Mouse (Mus musculus) megakaryocyte progenitor cell, adult 5-6 weeks (primary cell): ENCODE results near the gene Gbx1. TPM values are rescaled to one million over a fixed set of nuclear protein-coding genes. Genes with fewer than 3 reads are reported as not detected.

Experiments used
- ATAC-seq: replicated peaks from 2 replicates; pipeline ENCODE4 v1.8.0; 2016; ENCODE audit warnings: mild to moderate bottlenecking, moderate TSS enrichment, inconsistent platforms; ENCODE audit not compliant: poor library complexity
- total RNA-seq, 2 experiments: library from RNA; stranded (forward) in 1 of 2; stranded (reverse) in 1 of 2; fragments of 157-497, 149-512 nt in 1 of 2; fragments of 200-1000 nt in 1 of 2; gene quantifications; 2 replicates each; pipeline versions ENCODE4 v1.2.3 to v1.2.4; 2015 to 2017

Gbx1 gene
- total RNA-seq, 2 experiments from 2014 or later: not detected

DNA sequence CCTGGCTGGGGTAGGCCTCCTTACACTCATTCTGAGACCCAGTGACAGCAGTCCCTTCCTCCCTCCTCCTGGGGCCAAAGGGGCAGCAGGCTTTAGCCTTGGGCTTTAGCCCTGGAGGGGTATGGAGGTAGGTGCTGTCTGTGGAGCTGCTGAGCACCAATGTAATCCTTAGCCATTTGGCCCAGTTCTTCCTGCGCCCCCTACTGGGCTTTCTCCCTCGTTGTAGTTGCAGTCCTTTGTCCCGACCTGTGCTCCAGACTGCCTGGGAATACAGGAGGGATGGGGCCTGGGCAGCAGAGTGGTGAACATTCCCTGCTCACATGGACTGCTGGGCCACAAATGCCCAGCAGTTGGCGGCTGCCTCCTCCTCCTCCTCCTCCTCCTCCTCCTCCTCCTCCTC is 45.4 kb downstream of the Gbx1 start:
- peak; percentile 45 for ATAC-seq

DNA sequence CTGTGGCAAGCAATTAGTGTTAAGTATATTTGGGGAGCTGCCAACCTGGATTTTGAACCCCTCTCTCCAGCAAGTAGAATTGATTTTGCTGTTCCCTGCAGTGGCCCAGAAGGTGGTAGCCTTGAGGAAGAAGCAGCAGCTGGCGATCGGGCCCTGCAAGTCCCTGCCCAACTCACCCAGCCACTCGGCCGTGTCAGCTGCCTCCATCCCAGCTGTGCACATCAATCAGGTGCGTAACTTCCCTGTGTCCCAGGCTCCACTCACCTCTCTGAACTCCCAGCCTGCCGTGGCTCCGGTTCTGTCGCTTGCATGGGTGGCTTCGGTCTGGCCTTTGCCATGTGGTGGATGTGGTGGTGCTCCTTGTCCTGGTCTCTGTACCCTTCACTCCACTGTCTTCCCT is 49.1 kb downstream of the Gbx1 start:
- ATAC-seq: no peak

DNA sequence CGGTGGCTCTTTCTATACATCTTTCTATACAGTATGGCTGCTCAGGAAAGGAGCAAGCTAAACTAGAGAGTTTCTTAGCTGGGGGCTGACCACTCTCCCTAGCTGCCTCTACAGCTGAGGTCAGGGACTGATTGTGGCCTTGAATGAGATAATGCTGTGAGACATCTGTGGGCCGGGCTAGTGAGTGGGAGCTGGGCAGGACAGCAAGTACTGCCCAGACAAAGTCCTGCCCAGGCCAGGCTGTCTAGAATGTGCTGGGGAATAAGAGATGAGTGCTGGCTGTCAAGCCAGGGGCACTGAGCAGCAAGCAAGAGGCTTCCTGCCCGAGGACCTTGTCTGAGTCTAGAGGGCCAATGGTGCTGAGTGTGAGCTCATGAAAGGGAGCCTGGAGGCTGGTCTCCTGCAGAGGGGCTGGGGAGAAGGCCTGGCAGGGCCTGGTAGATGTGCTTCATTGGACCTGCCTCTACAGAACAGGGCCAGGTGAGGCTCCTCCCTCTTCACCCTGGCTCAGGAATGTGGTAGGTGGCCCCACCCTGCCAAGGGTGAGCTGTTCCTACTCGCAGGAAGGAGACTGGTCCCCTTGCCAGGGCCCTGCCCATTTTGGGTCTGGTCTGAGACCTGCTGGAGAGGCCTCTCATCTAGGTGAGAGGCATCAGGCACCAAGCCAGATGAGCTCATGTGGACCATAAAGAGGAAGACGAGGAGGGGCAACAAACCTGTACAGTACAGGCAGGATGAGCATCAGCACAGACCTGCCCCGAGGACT is 51.3 kb downstream of the Gbx1 start:
- no peak for ATAC-seq

DNA sequence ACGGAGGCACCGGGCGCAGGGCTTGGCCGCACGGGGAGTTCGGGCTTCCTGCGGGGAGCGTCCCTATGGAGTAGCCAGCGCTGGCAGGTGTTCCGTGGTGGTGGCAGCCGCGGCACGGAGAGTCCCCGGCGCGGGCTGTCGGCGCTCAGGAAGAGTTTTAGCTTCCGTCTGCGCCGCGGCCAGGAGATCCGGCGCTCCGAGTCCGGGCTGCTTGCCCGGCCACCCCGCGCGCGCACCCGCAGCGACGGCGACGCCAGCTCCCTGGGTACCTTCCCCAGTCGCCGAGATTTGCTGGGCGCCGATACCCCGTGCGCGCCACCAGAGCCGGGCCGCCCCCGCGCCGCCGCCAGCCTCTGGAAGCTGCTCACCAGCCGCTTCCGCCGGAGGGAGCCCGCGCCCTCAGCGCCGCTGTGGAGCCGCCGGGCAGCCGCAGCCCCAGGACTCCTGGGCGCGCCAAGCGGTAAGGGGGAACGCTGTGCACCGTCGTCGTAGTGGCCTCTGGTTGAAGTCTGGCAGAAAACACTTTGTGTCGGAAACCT is 52.2 kb downstream of the Gbx1 start:
- 0 out of 2 replicates have a peak, but pooled peaks have one; percentile 35 for ATAC-seq

DNA sequence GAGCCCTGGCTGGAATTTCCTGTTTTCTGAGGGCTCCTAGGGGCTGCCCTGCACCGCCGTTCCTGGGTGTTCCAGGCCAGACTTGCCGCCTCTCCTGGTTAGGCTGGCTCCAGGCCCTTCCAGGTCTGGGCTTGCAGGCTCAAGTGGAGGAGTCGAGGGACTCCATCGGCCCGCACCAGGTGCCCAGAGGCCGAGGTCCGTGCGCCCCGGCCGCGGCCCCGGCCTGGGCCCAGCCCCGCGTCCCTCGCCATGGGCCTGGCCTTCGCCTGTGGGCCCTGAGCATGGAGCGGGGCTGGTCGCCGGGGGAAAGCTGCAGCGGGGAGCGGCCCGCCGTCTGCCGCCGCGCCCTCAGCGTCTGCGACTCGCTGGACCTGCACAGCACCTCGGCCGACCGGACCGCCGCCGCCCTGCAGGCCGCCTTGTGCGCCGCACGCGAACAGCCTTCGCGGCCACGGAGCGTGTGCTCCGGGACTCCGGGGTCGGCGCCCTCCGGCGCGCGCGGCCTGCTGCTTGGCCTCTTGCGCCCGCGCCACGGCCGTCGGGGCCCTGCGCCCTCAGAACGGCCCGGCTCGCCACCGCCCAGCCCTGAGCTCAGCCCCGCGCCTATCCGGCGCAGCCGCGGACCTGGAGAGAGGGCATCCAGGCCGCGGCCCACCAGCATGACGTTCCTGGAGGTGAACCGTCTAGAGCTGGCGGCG is 52.8 kb downstream of the Gbx1 start:
- ATAC-seq: no peak

DNA sequence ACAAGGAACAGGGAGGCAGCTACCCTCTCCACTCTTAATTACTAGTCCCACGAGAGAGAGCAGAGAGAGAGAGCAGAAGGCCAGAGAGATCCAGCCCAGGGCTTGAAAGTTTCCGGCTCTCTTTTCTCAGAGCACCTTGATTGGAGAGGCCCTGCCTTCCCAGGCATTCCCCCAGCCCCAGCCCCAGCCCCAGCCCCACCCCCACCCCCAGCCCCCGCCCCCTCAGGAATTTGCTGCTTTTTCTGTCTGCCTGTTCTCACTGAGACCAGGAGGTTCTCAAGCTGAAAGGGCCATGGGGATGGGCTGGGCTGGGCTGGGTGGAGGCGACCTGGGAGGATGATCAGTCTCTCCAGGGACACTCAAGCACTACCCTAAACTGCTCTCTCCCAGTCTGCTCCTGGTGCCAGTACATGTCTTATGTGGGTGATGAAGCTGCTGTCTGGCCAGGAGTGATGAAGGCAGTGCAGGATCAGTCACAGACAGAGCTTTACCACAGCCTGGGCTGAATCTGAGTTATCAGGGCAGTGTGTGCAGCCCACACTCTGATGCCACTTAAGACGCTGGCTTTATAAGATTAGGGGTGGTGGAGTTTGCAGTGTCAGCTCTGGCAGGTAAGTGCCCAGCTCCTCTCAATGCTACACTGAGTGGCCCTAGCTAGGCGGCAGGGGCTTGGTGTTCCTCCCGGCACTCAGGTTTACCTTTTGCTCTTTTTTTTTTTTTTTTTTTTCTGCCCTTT is 54.0 kb downstream of the Gbx1 start:
- peak; percentile 53 for ATAC-seq

DNA sequence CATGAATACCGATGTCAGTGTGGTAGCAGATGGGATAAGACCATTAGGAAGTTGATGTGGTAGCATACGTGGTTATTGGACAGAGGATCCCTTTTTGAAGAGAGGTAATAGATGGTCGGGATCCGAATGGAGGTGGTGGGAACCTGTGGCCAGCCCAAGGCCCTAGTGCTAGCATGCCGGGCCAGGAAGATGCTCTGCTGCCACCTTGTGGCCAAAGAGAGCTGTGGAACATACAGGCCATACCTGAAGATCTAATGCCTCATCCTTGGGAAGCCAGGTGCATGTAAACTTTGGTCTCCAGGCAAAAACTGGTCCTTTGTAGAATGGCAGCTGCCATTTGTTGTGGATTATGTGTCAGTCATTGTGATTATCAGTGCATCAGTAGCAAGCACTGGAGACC is 56.4 kb downstream of the Gbx1 start:
- ATAC-seq: peak; percentile 83

DNA sequence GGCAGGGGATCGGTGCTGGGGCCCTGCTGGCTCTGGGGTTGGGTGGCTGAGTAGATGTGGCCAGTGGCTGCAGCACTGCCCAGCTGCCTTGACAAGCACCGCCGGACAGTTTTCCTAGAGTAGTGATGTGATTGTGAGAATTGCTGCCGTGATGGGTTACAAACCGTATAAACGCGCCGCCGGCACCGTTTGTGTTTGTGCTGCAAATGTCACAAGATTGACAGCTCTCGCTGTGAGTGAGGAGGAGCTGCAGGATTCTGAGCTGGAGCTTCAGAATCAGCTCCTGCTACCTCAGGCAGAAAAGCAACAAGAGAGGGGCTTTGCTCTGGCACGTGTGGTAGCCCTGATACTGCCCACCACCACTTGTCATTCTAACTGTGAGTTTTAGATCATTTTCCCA is 60.2 kb downstream of the Gbx1 start:
- ATAC-seq: no peak

DNA sequence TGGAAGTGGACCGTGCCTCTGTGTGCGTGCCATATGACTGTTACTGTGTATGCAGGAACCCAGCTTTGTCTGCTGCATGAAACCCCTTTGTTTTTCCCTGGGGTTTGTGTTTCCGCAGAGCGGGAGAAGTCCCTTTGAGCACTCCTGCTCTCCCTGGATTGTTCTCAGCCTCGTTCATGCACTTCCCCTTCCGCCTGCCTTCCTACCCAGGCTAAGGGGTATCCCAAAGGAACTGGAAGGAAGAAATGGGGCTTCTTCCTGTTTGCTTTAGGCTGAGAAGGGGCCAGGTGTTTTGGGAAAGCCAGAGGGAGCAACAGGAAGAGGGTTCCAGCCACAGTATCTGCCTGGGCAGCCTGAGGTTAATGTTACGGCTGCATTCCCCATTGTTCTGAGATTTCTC is 71.4 kb downstream of the Gbx1 start:
- no peak for ATAC-seq

DNA sequence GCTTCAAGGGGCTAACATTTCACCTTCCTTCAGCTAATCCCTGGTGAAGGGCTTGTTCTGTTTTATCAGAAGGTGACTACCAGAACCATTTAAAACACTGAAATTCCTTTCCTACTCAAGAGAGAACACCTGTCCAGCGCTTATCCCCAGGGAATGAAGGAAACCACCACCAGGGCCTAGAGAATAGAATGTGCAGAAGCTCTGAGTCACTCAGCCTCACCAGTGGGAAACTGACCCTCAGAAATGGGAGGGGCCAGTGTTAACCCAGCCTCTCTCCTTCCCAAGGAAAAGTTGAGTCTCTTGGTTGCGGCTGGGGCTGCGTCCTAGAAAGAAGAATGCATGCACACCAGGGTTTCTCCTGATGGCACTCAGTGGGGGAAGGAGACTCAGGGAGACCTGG is 71.9 kb downstream of the Gbx1 start:
- no peak for ATAC-seq

DNA sequence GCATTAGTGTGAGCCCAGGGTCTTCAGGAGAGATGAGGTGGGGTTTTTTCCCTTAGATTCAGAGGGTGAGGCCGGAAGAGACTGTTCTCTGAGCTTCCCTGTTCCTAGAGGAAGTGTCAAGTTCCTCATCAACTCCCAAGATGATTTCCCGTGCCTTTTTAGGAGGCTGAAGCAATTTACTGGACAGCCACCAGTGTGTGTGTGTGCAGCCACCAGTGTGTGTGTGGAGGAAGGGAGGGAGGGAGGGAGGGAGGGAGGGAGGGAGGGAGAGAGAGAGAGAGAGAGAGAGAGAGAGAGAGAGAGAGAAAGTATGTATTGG is 73.1 kb downstream of the Gbx1 start:
- ATAC-seq: no peak

DNA sequence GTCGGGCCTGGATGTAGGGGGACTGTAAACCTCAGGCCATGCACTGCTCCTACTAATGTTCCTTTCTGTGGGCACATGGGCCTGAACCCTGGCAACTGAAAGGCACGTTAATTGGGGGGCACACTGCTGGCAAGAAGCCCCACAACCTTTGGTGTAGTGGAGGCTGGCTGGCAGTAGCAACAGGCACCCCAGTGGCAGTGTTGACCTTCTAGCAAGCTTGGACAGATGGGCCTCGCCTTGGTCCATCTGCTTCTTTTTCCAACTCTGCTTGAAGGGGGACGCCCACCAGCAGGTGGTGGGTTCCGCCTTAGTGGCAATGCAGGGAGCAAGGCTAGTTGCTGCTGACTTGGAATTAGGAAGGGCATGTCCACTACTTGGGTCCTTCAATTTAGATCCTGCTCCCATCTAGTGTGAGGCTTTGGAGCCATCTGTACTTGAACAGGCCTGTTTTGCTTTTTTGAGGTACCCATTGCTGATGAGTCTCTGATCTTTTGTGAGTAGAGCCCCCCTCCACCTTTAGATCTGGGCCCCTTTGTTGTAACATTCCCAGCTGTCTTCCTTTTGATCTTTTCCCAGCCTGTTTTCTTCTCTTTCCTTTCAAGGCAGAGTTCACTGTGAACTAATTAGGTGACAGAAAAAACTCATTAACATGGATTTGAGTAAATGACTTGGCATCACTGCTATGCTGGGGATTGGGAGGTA is 73.6 kb downstream of the Gbx1 start:
- ATAC-seq: no peak

Other genes starting within 250 kb of the Gbx1 start
- gene Kcnh2, start 175.6 kb downstream of the Gbx1 start, total RNA-seq (2015): not detected in 2 replicates
- 0.12 TPM in 1 of 2 replicates, not detected in the other for gene Kcnh2, start 175.6 kb downstream of the Gbx1 start, total RNA-seq (2017)
- 0.12 TPM in 1 of 2 replicates, not detected in the other for gene Nos3, start 162.4 kb downstream of the Gbx1 start, total RNA-seq (2015)
- not detected in 2 replicates for gene Nos3, start 162.4 kb downstream of the Gbx1 start, total RNA-seq (2017)
- gene Atg9b, start 135.1 kb downstream of the Gbx1 start, total RNA-seq (2015): 0.90 and 1.9 TPM in 2 replicates
- 2.6 and 3.5 TPM in 2 replicates for gene Atg9b, start 135.1 kb downstream of the Gbx1 start, total RNA-seq (2017)
- gene Abcb8, start 133.5 kb downstream of the Gbx1 start, total RNA-seq (2015): 23.5 and 30.9 TPM in 2 replicates
- gene Abcb8, start 133.5 kb downstream of the Gbx1 start, total RNA-seq (2017): 12.2 and 18.1 TPM in 2 replicates
- gene Asic3, start 113.8 kb downstream of the Gbx1 start, total RNA-seq (2015): 0.12 and 0.15 TPM in 2 replicates
- 0.20 TPM in 1 of 2 replicates, not detected in the other for gene Asic3, start 113.8 kb downstream of the Gbx1 start, total RNA-seq (2017)
- 20.0 TPM in 2 replicates for gene Cdk5, start 103.7 kb downstream of the Gbx1 start, total RNA-seq (2015)
- gene Cdk5, start 103.7 kb downstream of the Gbx1 start, total RNA-seq (2017): 16.2 and 30.1 TPM in 2 replicates
- gene Slc4a2, start 103.4 kb downstream of the Gbx1 start, total RNA-seq (2015): 11.4 and 13.1 TPM in 2 replicates
- 19.0 and 24.1 TPM in 2 replicates for gene Slc4a2, start 103.4 kb downstream of the Gbx1 start, total RNA-seq (2017)
- gene Fastk, start 81.9 kb downstream of the Gbx1 start, total RNA-seq (2015): 35.7 and 44.6 TPM in 2 replicates
- 17.4 and 25.7 TPM in 2 replicates for gene Fastk, start 81.9 kb downstream of the Gbx1 start, total RNA-seq (2017)
- gene Tmub1, start 79.3 kb downstream of the Gbx1 start, total RNA-seq (2015): 7.3 and 7.7 TPM in 2 replicates
- 13.7 and 14.9 TPM in 2 replicates for gene Tmub1, start 79.3 kb downstream of the Gbx1 start, total RNA-seq (2017)
- gene Agap3, start 75.0 kb downstream of the Gbx1 start, total RNA-seq (2015): 11.4 and 14.1 TPM in 2 replicates
- gene Agap3, start 75.0 kb downstream of the Gbx1 start, total RNA-seq (2017): 19.8 and 25.0 TPM in 2 replicates
- gene Asb10, start 13.8 kb upstream of the Gbx1 start, total RNA-seq (2015): not detected in 2 replicates
- not detected in 2 replicates for gene Asb10, start 13.8 kb upstream of the Gbx1 start, total RNA-seq (2017)
- gene 4931409K22Rik, start 29.6 kb upstream of the Gbx1 start, total RNA-seq (2015): not detected in 2 replicates
- not detected in 2 replicates for gene 4931409K22Rik, start 29.6 kb upstream of the Gbx1 start, total RNA-seq (2017)
- 45.4 and 46.0 TPM in 2 replicates for gene Abcf2, start 50.3 kb upstream of the Gbx1 start, total RNA-seq (2015)
- gene Abcf2, start 50.3 kb upstream of the Gbx1 start, total RNA-seq (2017): 113 and 115 TPM in 2 replicates
- 4.7 and 5.9 TPM in 2 replicates for gene Chpf2, start 59.5 kb upstream of the Gbx1 start, total RNA-seq (2015)
- gene Chpf2, start 59.5 kb upstream of the Gbx1 start, total RNA-seq (2017): 12.4 and 35.1 TPM in 2 replicates
- gene Smarcd3, start 97.2 kb upstream of the Gbx1 start, total RNA-seq (2015): not detected in 2 replicates
- 0.08 TPM in 1 of 2 replicates, not detected in the other for gene Smarcd3, start 97.2 kb upstream of the Gbx1 start, total RNA-seq (2017)
- gene Nub1, start 158.3 kb upstream of the Gbx1 start, total RNA-seq (2015): 21.6 and 26.5 TPM in 2 replicates
- 33.2 and 40.2 TPM in 2 replicates for gene Nub1, start 158.3 kb upstream of the Gbx1 start, total RNA-seq (2017)
- 0.07 and 0.64 TPM in 2 replicates for gene Wdr86, start 203.5 kb upstream of the Gbx1 start, total RNA-seq (2015)
- 0.95 TPM in 1 of 2 replicates, not detected in the other for gene Wdr86, start 203.5 kb upstream of the Gbx1 start, total RNA-seq (2017)
- not detected in 2 replicates for gene Crygn, start 230.8 kb upstream of the Gbx1 start, total RNA-seq (2015)
- gene Crygn, start 230.8 kb upstream of the Gbx1 start, total RNA-seq (2017): not detected in 2 replicates